Mouse (Mus musculus) heart, embryonic 12.5 days (tissue): ENCODE measurements at regions not wholly inside any gene's neighbourhood (a gene's known extent, or its start where the extent isn't known, plus 50 kb on each side); places are given as distances from the start of the nearest gene placed in this dataset.

Experiments used
- ATAC-seq: fragments of 200-750 bp; cut with Nextera tagmentation; 2 replicates; pipeline ENCODE4 v1.8.0; 2017; ENCODE audit warnings: moderate TSS enrichment, moderate library complexity; ENCODE audit not compliant: insufficient number of reproducible peaks, low FRiP score
- H3K27ac ChIP-seq: fragments of 300-500 bp; sonication (generic); 2 replicates; pipeline ENCODE4 v1.5.1; 2016; ENCODE audit warnings: mild to moderate bottlenecking, moderate library complexity; ENCODE audit not compliant: poor library complexity, severe bottlenecking
- H3K27me3 ChIP-seq: fragments of 300-500 bp; sonication (generic); replicated peaks from 2 replicates; pipeline ENCODE4 v1.6.1; 2016; ENCODE audit warnings: mild to moderate bottlenecking, moderate library complexity
- H3K36me3 ChIP-seq: fragments of 300-500 bp; sonication (generic); 2 replicates; pipeline ENCODE4 v1.6.1; 2016; ENCODE audit warnings: mild to moderate bottlenecking, moderate library complexity
- H3K4me1 ChIP-seq: fragments of 300-500 bp; sonication (generic); replicated peaks from 2 replicates; pipeline ENCODE4 v1.6.1; 2016; ENCODE audit warnings: mild to moderate bottlenecking
- H3K4me2 ChIP-seq: fragments of 300-500 bp; sonication (generic); 2 replicates; pipeline ENCODE4 v1.6.1; 2016; ENCODE audit warnings: mild to moderate bottlenecking, moderate library complexity
- H3K4me3 ChIP-seq: fragments of 300-500 bp; sonication (generic); 2 replicates; pipeline ENCODE4 v1.5.1; 2016; ENCODE audit warnings: mild to moderate bottlenecking
- H3K9ac ChIP-seq: fragments of 300-500 bp; sonication (generic); 2 replicates; pipeline ENCODE4 v1.6.1; 2016; ENCODE audit warnings: mild to moderate bottlenecking, moderate library complexity
- H3K9me3 ChIP-seq: fragments of 300-500 bp; sonication (generic); replicated peaks from 2 replicates; pipeline ENCODE4 v1.6.1; 2016; ENCODE audit warnings: mild to moderate bottlenecking, moderate library complexity
- WGBS: fragments of 180-500 bp; shearing (Covaris S2); methylation state at CpG from one replicate; pipeline ENCODE4 v1.1.7; 2016; 5-methylcytosine and 5-hydroxymethylcytosine counted together

DNA sequence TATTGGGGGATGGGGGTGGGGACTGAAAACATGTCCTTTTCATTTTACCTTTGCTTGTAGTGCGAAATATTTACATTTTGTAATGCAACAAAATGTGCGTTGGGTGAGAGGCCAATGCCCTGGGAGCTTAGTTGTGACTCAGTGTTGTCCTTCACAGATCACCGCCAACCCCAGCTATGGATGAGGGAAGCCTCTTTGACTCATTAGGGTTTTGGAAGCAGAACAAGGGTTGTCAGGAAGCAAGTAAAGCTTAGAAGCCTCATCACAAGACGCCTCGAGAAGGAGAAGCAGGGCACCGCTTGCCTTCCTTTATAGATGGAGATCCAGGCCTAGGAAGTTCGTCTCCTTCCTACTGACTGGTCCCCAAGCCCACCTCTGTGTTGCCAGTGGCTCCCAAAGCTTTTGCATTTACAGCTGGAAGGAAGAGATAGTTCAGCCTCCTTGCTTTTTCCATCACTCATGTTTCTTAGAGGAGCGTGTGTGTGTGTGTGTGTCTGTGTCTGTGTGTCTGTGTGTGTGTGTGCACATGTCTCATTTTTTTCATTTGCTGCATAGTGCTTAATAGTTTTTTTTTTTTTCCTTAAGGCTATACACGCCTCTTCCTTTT is 1297.2 kb upstream of the A1bg start:
- H3K4me1 ChIP-seq: peaks cover 28% of the 10 kb centered on the region
- no peak overlapping the region for H3K4me2 ChIP-seq
- no peak overlapping the region for H3K4me3 ChIP-seq
- no peaks in the 10 kb centered on the region for H3K9me3 ChIP-seq
- H3K36me3 ChIP-seq: no peaks in the 10 kb centered on the region
- 92% methylated on average over 9 of the region's 9 CpGs for WGBS
- no peak for ATAC-seq
- peaks cover 3% of the 10 kb centered on the region; the same call in 1 of the 2 replicates for H3K27me3 ChIP-seq
- H3K9ac ChIP-seq: no peak overlapping the region
- no peak overlapping the region for H3K27ac ChIP-seq

DNA sequence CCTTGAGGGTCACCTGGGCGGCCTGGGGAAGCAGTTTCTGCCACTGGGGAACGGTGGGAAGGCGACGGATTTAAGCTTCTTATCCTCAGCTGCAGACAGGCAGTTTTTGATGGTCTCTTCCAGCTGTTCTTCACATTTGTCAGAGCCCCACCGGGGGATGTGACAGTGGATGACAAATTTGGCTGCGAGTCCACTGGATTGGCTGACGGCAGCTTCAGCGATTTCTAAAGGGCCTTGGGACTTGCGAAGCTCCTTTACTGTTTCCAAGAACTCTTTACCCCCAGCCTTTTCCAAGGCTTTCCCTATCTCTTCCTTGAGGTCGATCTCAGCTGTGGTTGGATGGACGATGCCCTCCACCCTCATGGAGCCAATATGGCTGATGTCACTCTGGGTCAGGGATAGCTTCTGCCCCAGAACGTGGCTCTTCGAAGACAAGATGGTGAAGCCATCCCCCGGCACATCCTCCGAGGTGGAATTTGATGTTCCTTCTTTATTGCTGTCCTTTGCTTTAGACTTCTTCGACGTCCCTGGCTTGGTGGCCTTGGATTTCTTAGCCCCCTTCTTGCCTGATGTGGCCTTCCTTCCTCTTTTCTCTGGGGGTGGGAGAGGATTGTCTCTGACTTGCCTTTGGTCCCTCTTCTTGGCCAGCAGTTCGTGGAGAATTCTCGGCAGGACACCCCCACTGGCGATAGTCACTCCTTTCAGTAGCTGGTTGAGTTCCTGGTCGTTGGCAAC is 1295.7 kb upstream of the A1bg start:
- peaks cover 9% of the 10 kb centered on the region; the same call in 1 of the 2 replicates for H3K27me3 ChIP-seq
- ATAC-seq: no peak
- H3K9me3 ChIP-seq: no peaks in the 10 kb centered on the region
- no peaks in the 10 kb centered on the region for H3K36me3 ChIP-seq
- peaks cover 28% of the 10 kb centered on the region for H3K4me1 ChIP-seq
- no peak overlapping the region for H3K4me3 ChIP-seq
- no peak overlapping the region for H3K27ac ChIP-seq
- no peak overlapping the region for H3K9ac ChIP-seq
- WGBS: 86% methylated on average over 21 of the region's 21 CpGs
- H3K4me2 ChIP-seq: no peak overlapping the region

DNA sequence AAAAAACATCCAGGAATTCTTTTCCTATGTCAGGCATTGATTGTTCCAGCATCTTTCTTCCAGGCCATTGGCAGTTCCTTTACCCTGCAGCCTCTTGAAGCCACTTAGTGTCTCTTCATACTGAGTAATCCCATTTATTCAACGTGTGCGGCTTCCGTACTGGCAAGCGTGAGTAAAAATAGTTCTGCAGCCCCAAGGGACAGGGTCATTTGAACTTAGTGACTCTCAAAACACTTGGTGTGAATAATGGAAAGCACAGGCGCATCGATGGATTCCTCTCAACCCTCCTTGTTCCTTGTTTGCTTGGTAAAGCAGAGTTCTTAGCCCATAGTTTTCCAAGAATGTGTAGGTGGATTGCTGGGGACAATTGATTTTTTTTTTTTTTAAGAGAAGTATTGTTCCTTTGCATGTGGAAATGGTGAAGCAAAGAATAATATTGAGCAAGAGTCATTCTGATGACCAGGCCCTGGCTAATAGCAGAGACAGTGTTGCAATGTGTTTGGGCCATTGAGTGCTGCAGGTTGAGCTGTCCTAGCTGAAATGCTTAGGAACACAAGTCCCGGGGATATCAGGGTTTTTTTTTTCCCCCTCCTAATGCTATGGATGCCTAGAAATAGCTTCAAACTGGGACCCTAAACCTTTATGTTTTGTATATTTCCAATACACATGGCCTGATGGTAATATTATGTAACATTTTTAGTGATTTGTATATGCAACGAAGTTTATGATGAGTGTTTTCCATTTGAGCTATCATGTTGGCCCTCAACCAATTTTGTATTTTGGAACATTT is 1294.1 kb upstream of the A1bg start:
- H3K36me3 ChIP-seq: no peaks in the 10 kb centered on the region
- ATAC-seq: no peak
- H3K4me3 ChIP-seq: no peak overlapping the region
- H3K27me3 ChIP-seq: peaks cover 12% of the 10 kb centered on the region; the same call in 1 of the 2 replicates
- no peak overlapping the region for H3K27ac ChIP-seq
- H3K4me2 ChIP-seq: no peak overlapping the region
- no peak overlapping the region for H3K9ac ChIP-seq
- no peaks in the 10 kb centered on the region for H3K9me3 ChIP-seq
- whole genome bisulfite sequencing: 38% methylated on average over 8 of the region's 8 CpGs
- H3K4me1 ChIP-seq: peaks cover 21% of the 10 kb centered on the region

DNA sequence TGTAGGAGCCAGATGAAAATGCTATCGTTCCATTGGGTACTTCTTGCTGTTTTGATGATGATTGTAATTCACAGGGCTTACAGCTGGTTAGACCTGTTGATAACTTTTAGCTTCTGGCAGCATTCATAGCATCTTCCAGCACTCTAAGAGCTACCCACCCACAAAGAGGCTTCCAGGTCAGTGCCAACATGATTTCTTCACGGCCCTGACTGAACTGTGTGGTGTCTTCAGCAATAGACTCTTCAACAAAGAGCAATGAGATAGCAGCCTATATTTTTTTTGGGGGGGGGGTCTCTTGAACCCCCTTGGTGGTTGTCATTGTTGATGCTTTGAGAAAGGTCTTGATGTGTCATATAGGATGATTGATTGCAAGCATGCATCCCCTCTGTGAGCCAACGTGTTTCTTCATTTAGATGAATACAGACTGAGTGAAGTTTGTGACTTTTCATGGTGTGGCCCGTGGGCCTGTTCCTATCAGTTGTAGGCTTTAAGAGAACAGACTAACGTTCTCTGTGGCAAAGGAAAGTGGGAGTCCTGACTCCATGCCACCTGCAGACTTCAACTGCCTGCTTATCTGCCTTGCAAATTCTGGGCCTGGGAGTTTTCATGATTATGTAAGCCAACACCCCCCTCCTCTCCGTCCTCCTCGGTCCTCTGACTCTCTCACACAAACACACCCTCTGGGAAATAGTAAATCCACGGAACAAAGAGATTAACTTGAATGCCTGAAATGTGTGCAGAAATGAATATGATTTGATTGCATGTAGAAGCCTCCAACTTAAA is 1293.0 kb upstream of the A1bg start:
- Histone ChIP-seq H3K27ac (no peak overlapping the region), H3K4me1 (peaks cover 15% of the 10 kb centered on the region), H3K4me3 (no peak overlapping the region), H3K27me3 (peaks cover 12% of the 10 kb centered on the region; the same call in 1 of the 2 replicates), H3K4me2 (no peak overlapping the region), H3K9me3 (no peaks in the 10 kb centered on the region), H3K36me3 (no peaks in the 10 kb centered on the region), H3K9ac (no peak overlapping the region)
- WGBS: 47% methylated on average over 8 of the region's 8 CpGs
- no peak for ATAC-seq

DNA sequence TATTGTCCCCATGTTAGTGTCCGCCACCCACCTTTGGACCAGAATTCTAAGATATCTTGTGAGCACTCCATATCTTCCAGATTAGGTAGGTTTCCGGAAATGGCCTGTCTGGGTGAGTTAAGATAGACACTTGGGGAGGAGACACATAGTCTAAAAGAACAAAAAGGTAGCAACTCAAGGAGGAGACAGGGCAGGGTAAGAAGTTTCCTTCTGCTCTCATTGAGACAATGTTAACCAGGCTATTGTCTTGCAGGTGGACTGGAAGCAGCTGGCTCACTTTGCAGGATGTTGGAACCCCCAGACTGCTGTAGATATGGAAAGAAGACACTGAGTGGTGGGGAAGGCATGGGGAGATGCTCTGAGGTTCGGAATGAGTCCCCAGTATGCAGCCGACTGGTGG is 1291.5 kb upstream of the A1bg start:
- Histone ChIP-seq H3K9ac (no peak overlapping the region), H3K4me1 (peaks cover 16% of the 10 kb centered on the region), H3K36me3 (no peaks in the 10 kb centered on the region), H3K4me3 (no peak overlapping the region), H3K9me3 (no peaks in the 10 kb centered on the region), H3K4me2 (no peak overlapping the region), H3K27ac (no peak overlapping the region), H3K27me3 (peaks cover 12% of the 10 kb centered on the region; the same call in 1 of the 2 replicates)
- no peak for ATAC-seq
- 71% methylated on average over 4 of the region's 4 CpGs for WGBS

DNA sequence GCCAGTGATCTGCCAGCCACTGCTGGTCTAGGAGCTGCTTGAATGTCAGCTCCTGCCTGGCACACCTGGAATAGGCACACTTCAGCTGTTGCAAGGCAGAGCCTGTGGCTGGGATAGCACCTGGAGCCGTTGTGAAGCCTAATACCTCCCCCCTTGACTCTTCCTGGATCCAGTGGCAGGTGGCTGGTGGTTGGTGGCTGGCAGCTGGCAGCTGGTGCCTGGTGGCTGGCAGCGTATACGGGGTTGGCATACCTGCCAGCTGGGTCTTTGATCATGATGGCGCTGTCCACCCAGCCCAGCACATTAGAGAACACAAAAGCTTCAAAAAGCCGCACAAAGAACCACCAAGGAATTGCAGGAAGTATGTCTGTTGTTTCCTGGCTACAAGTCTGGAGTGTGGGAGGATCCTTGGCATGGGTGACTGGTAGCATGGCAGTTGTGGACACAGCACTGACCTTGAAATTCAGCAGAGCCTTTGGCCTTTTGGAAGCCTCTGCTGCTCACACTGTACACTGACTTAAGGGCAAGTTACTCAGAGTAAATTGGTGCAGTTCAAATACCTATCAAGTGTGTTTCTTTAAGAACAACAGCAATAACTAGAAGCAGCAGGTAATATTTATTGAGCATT is 1289.6 kb upstream of the A1bg start:
- H3K27ac ChIP-seq: no peak overlapping the region
- H3K4me3 ChIP-seq: no peak overlapping the region
- H3K4me2 ChIP-seq: no peak overlapping the region
- no peak overlapping the region for H3K9ac ChIP-seq
- no peaks in the 10 kb centered on the region for H3K9me3 ChIP-seq
- no peak for ATAC-seq
- H3K27me3 ChIP-seq: peaks cover 12% of the 10 kb centered on the region; the same call in 1 of the 2 replicates
- 88% methylated on average over 5 of the region's 5 CpGs for WGBS
- H3K4me1 ChIP-seq: peaks cover 16% of the 10 kb centered on the region
- no peaks in the 10 kb centered on the region for H3K36me3 ChIP-seq

DNA sequence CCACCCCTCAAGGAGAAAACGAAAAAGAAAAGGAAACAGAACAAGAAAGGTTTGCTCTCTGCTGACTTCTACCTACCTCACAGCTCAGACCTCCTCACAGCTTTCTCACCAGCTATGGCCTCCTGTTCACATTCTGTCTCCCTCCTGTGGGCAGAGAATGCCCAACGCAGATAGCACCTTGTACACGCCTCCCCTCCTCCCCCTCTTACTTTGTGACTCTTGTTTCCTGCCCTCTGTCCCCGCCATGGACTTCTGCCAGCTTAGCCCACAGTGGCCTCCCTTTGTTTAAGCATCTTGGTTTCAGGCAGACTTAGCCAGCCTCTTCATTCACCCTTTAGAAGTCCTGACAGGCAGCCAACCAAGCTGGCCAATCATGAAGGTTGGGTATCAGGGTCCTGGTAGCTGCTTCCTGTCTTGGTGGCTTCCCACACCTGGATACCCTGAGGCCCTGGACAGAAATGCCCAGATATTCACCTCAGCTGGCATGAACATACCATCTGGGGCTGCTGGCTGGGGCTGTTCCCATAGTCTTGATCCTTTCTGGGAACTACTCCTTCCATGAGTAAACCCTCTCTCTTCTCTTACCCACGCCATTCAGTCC is 1287.2 kb upstream of the A1bg start:
- Histone ChIP-seq H3K9ac (no peak overlapping the region), H3K4me3 (no peak overlapping the region), H3K9me3 (no peaks in the 10 kb centered on the region), H3K27me3 (0 out of 2 replicates have a peak, but pooled peaks cover 8% of the 10 kb centered on the region), H3K4me2 (no peak overlapping the region), H3K4me1 (peaks cover 5% of the 10 kb centered on the region), H3K36me3 (no peaks in the 10 kb centered on the region), H3K27ac (no peak overlapping the region; the same call in 1 of the 2 replicates)
- 0 out of 2 replicates have a peak, but pooled peaks have one; percentile 22 for ATAC-seq
- 57% methylated on average over 5 of the region's 5 CpGs for WGBS

DNA sequence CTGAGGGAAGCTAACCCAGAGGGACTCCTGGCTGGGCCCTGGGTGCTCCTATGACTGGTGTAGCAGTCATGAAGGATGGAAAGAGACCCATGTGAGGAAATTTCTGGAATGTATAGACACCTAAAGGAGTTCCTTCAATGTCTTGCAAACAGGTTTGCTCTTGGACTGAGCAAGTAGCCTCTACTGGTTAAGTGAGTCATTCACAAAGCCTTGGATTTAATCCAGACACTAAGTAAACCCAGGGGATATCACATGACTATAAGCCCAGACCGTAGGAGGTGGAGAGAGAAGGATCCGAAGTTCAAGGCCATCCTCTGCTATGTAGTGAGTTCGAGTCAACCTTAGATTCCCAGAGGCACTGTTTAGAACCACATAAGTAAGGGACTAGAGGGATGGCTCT is 1286.5 kb upstream of the A1bg start:
- 0 out of 2 replicates have a peak, but pooled peaks cover 8% of the 10 kb centered on the region for H3K27me3 ChIP-seq
- H3K36me3 ChIP-seq: no peaks in the 10 kb centered on the region
- H3K9me3 ChIP-seq: no peaks in the 10 kb centered on the region
- 96% methylated on average over 3 of the region's 3 CpGs for WGBS
- no peak overlapping the region for H3K4me3 ChIP-seq
- H3K4me2 ChIP-seq: no peak overlapping the region
- no peak overlapping the region for H3K9ac ChIP-seq
- H3K27ac ChIP-seq: no peak overlapping the region
- peaks cover 5% of the 10 kb centered on the region for H3K4me1 ChIP-seq
- ATAC-seq: no peak

DNA sequence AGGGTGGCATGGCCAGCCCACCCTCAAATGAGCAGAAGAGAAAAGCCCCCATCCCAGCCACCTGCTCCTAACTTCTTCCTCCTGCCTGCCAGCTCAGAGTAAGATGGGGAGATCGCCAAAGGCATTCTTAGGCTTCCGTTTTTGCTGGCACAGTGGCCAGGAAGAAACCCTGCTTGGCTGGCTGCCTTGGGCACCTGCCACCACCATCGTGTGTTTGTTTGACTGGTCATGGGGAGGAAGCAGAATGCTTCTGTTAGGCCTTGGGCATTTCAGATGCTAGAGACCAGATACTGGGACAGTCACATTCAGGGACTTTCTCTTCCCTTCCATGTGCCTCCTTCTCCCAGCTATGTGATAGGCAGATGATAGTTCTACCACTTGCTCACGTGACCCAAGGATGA is 1283.7 kb upstream of the A1bg start:
- Histone ChIP-seq H3K4me1 (peaks cover 10% of the 10 kb centered on the region), H3K4me2 (no peak overlapping the region), H3K27ac (no peak overlapping the region), H3K9me3 (peaks cover 4% of the 10 kb centered on the region; the same call in 1 of the 2 replicates), H3K27me3 (no peaks in the 10 kb centered on the region), H3K36me3 (no peaks in the 10 kb centered on the region; the same call in 1 of the 2 replicates), H3K4me3 (no peak overlapping the region), H3K9ac (no peak overlapping the region)
- ATAC-seq: no peak
- WGBS: 78% methylated on average over 4 of the region's 4 CpGs
